Mouse (Mus musculus) C2C12 (cell line): Measurements from ENCODE around the gene Pknox1. TPM values are rescaled to one million over a fixed set of nuclear protein-coding genes. Genes with fewer than 3 reads are reported as not detected.
A peak's percentile ranks its signal among the peaks of the same experiment; 100 is the strongest.
"Not testable (repeated sequence)": the region's sequence is repeated elsewhere in the genome, so short reads cannot be mapped to it uniquely, and the experiment has no call there.

Experiments used
- H3K27me3 ChIP-seq: one replicate; pipeline ENCODE4 v1.6.1; 2011; ENCODE audit not compliant: control insufficient read depth, insufficient read depth, insufficient read length
- H3K36me3 ChIP-seq: one replicate; pipeline ENCODE4 v1.6.1; 2011; ENCODE audit not compliant: control insufficient read depth, insufficient read depth
- H3K4me3 ChIP-seq: one replicate; pipeline ENCODE4 v1.5.1; 2011; ENCODE audit warnings: mild to moderate bottlenecking, control low read depth; ENCODE audit not compliant: poor library complexity, insufficient read depth, severe bottlenecking
- H3K79me2 ChIP-seq: one replicate; pipeline ENCODE4 v1.6.1; 2011; ENCODE audit not compliant: control insufficient read depth, insufficient read depth
- H3K79me3 ChIP-seq: one replicate; pipeline ENCODE4 v1.6.1; 2011; ENCODE audit warnings: low read depth, control low read depth
- H3ac ChIP-seq: one replicate; pipeline ENCODE3; 2011; ENCODE audit warnings: low read depth; ENCODE audit not compliant: control insufficient read depth, insufficient read length
- CEBPB ChIP-seq: IDR thresholded peaks from one replicate; pipeline ENCODE4 v1.6.1; 2011; ENCODE audit warnings: low read depth, mild to moderate bottlenecking, control low read depth, moderate library complexity
- CTCF ChIP-seq: IDR thresholded peaks from one replicate; pipeline ENCODE4 v1.5.1; 2011; ENCODE audit not compliant: control insufficient read depth, insufficient read depth, insufficient read length
- FOSL1 ChIP-seq: IDR thresholded peaks from one replicate; pipeline ENCODE4 v1.8.0; 2011; ENCODE audit warnings: mild to moderate bottlenecking, low read length; ENCODE audit not compliant: poor library complexity, insufficient read depth, severe bottlenecking
- MAX ChIP-seq: IDR thresholded peaks from one replicate; pipeline ENCODE4 v1.6.1; 2011; ENCODE audit warnings: mild to moderate bottlenecking, control low read depth
- MYOD1 ChIP-seq: IDR thresholded peaks from one replicate; pipeline ENCODE4 v1.6.1; 2011; ENCODE audit warnings: low read depth; ENCODE audit not compliant: control insufficient read depth, insufficient read length
- MYOG ChIP-seq: IDR thresholded peaks from one replicate; pipeline ENCODE4 v1.6.1; 2011; ENCODE audit not compliant: control insufficient read depth, insufficient read length; ENCODE audit errors: extremely low read depth
- USF1 ChIP-seq: IDR thresholded peaks from one replicate; pipeline ENCODE4 v1.6.1; 2011; ENCODE audit warnings: low read depth, mild to moderate bottlenecking, control low read depth, moderate library complexity
- polyA plus RNA-seq: library from polyadenylated mRNA; unstranded; fragments of >200 nt; fragmentation: generic; extraction: Trizol; gene quantifications from one replicate; pipeline ENCODE4 v1.2.1, GENCODE M21; 2012; ENCODE audit warnings: missing spikeins

Pknox1 gene
- polyA plus RNA-seq, 1 experiment = 13.6 TPM

DNA sequence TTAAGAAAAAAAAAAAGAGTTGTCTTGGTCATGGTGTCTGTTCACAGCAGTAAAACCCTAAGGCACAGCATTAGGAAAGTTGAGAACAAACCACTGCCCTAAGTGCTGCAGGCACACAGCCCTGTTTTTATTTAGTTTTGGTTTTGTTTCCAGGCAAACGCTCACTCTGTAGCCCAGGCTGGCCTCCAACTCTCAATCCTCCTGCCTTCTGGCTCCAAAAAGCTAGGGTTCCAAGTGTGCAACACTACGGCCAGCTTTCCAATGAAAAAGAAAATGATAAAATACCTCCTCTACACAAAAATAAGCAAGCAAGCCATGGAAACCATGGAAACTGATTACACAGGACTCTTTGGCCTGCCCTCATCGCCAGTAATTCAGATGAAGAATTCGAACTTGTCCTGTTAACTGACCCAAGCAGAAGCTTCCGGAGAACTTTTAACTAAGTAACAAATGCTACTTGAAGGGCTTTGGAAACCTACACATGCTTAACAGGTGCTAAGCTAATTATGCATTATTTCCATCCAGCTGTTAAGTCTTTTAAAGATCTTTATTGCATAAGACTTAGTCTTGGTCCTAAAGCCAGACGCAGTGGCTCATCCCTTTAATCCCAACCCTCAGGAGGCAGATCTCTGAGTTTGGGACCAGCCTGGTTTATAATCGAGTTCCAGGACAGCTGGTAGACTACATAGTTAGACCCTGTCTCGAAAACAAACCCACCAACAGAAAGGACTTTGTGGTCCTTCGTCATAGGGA, 17.9 kb upstream of the Pknox1 start:
- TF ChIP-seq MYOD1 = no peak
- TF ChIP-seq CEBPB = no peak
- no peak for TF ChIP-seq FOSL1
- no peak for TF ChIP-seq USF1
- no peak for TF ChIP-seq MAX
- TF ChIP-seq MYOG = no peak
- TF ChIP-seq CTCF = no peak
- H3K79me2 ChIP-seq = no peaks in the 10 kb centered on the region
- H3K36me3 ChIP-seq = no peaks in the 10 kb centered on the region
- H3ac ChIP-seq = no peak overlapping the region
- H3K4me3 ChIP-seq = no peak overlapping the region
- no peaks in the 10 kb centered on the region for H3K27me3 ChIP-seq
- no peaks in the 10 kb centered on the region for H3K79me3 ChIP-seq

DNA sequence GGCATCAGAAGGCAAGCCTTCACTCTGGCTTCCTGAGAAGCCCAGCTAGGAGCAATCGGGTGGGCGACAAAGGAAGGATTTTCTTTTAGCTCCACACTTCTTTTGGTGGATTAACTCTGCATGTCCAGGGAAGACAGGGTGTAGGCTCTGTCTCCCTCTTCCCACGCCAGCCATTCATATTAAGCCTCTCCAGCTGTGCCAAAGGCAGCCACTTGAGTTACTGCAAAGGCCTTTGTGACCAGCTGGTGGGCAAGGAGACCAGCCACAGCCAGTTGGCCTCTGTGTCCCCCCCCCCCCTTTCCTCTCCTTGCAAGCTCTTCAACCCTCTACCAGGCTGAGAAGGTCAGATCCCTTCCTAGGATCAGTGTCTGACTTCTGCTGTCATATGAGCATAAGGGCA, 16.6 kb upstream of the Pknox1 start:
- H3K79me3 ChIP-seq = no peaks in the 10 kb centered on the region
- no peaks in the 10 kb centered on the region for H3K27me3 ChIP-seq
- no peak for TF ChIP-seq USF1
- no peak for TF ChIP-seq MYOD1
- TF ChIP-seq CTCF = no peak
- no peak for TF ChIP-seq MAX
- TF ChIP-seq MYOG = no peak
- TF ChIP-seq FOSL1 = no peak
- no peak for TF ChIP-seq CEBPB
- H3K36me3 ChIP-seq = no peaks in the 10 kb centered on the region
- no peak overlapping the region for H3ac ChIP-seq
- H3K4me3 ChIP-seq = no peak overlapping the region
- H3K79me2 ChIP-seq = no peaks in the 10 kb centered on the region

DNA sequence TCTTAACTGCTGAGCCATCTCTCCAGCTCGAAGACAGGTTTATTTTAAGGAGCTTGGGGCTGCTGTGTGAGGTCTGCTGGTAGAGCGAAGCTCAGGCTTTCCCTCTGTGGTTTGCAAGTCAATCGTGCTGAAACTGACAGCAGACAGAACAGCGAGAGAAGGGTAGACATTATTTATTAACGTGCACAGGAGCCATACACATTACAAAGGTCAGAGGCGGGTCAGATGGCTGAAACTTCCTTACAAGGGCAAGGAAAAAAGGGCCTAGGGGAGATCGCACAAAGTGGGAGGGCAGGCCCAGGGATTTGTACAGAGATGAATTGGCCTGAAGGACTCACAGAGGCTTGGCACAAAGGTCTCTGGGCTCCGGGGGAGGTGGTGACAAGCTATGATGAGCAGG, 15.1 kb upstream of the Pknox1 start:
- no peak overlapping the region for H3ac ChIP-seq
- H3K36me3 ChIP-seq = no peaks in the 10 kb centered on the region
- H3K79me2 ChIP-seq = no peaks in the 10 kb centered on the region
- no peaks in the 10 kb centered on the region for H3K79me3 ChIP-seq
- no peak for TF ChIP-seq MYOG
- no peak for TF ChIP-seq MAX
- no peaks in the 10 kb centered on the region for H3K27me3 ChIP-seq
- no peak overlapping the region for H3K4me3 ChIP-seq

DNA sequence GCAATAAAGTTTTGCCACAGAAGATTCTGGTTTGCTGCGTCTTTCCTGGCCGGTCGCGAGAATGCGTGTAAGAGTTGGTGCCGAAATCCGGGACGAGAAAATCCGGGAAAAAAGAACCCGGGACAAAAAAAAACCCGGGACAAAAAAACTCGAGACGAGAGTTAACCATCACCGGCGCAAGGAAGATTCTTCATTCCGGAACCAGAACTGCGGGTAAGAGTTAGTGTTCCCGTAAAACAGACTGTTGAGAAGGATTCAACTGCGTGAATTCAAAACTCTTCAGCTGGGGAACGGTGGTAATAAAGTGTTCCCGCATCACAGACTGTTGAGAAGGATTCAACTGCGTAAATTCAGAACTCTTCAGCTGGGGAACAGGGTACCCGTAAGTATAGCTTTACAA, 11.9 kb upstream of the Pknox1 start:
- H3K79me3 ChIP-seq, H3K36me3 ChIP-seq, H3K27me3 ChIP-seq, H3K4me3 ChIP-seq, H3K79me2 ChIP-seq, H3ac ChIP-seq: not testable (repeated sequence)

DNA sequence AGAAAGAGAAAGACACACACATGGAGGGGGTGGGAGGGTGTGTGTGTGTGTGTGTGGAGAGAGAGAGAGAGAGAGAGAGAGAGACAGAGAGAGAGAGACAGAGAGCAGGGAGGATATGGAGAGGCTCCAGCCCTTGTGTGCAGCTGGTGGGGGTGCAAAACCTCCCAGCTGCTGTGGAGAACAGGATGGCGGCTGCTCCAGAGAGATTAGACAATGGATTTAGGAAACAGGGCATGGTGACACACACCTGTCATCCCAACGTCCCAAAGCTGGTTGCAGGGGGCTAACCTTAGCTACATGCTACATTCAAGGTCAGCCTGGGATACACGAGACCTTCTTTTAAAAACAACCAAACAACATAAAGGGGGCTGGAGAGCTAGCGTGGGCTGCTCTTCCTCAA, 8.3 kb upstream of the Pknox1 start:
- H3K27me3 ChIP-seq = no peaks in the 10 kb centered on the region
- no peaks in the 10 kb centered on the region for H3K79me2 ChIP-seq
- no peaks in the 10 kb centered on the region for H3K36me3 ChIP-seq
- H3ac ChIP-seq = no peak overlapping the region
- no peak for TF ChIP-seq MYOG
- TF ChIP-seq CEBPB = no peak
- no peak for TF ChIP-seq CTCF
- no peak for TF ChIP-seq MAX
- no peak for TF ChIP-seq USF1
- TF ChIP-seq MYOD1 = no peak
- TF ChIP-seq FOSL1 = no peak
- no peaks in the 10 kb centered on the region for H3K79me3 ChIP-seq
- no peak overlapping the region for H3K4me3 ChIP-seq

- no peak overlapping the region for H3K4me3 ChIP-seq
- no peaks in the 10 kb centered on the region for H3K79me3 ChIP-seq
- H3K36me3 ChIP-seq = no peaks in the 10 kb centered on the region
- no peak overlapping the region for H3ac ChIP-seq
- no peaks in the 10 kb centered on the region for H3K27me3 ChIP-seq
- TF ChIP-seq CEBPB (no peak), CTCF (no peak), MYOD1 (peak; percentile 52), MYOG (no peak)
- H3K79me2 ChIP-seq = no peaks in the 10 kb centered on the region
Measured at GRCm38 (mm10) chr17:31557124-31557880, 7.2 kb upstream of the Pknox1 start.
